Mouse (Mus musculus): ENCODE results near the gene Bcl2l11. TPM values are rescaled to one million over a fixed set of nuclear protein-coding genes. Genes with fewer than 3 reads are reported as not detected.

The Bcl2l11 gene
- polyA plus RNA-seq (2015; fragmentation: Nextera tagmentation; extraction: Ambion mirVana), result 11.8 and 12.0 TPM in 2 replicates

GRCm38 (mm10) chr2:128125635-128126470, at the start of gene Bcl2l11:
TSS of gene Bcl2l11 (plus strand) at chr2:128126038.
- H3K27ac ChIP-seq (replicated peaks), result peak within 1 kb of the TSS; percentile 64
- peak within 1 kb of the TSS; percentile 94 for H3K4me2 ChIP-seq (replicated peaks)
- peak within 1 kb of the TSS; percentile 71 for H3K4me3 ChIP-seq
- under 1% methylated on average over 64 of the region's 76 CpGs for WGBS
- H3K9ac ChIP-seq (replicated peaks), result peak within 1 kb of the TSS; percentile 58
- ATAC-seq (replicated peaks), result peak; percentile 81
- peaks cover 48% of the 10 kb centered on the region for H3K4me1 ChIP-seq
- H3K9me3 ChIP-seq, result no peaks in the 10 kb centered on the region
- H3K27me3 ChIP-seq, result peaks cover 45% of the 10 kb centered on the region
- no peaks in the 10 kb centered on the region for H3K36me3 ChIP-seq

- no peaks in the 10 kb centered on the region for H3K36me3 ChIP-seq
- no peaks in the 10 kb centered on the region for H3K9me3 ChIP-seq
- WGBS, result 83% methylated on average over 4 of the region's 4 CpGs
- ATAC-seq (replicated peaks), result no peak
- H3K9ac ChIP-seq (replicated peaks), result no peak overlapping the region
- no peaks in the 10 kb centered on the region; the same call in 1 of the 2 replicates for H3K4me1 ChIP-seq
- H3K27ac ChIP-seq (replicated peaks), result no peak overlapping the region
- H3K27me3 ChIP-seq, result no peaks in the 10 kb centered on the region
- H3K4me3 ChIP-seq, result no peak overlapping the region
- H3K4me2 ChIP-seq (replicated peaks), result no peak overlapping the region
These were observed 48.9 kb upstream of the Bcl2l11 start for GRCm38 (mm10) chr2:128076936-128077335.

GRCm38 (mm10) chr2:128078859-128079258, 47.0 kb upstream of the Bcl2l11 start:
- no peaks in the 10 kb centered on the region for H3K27me3 ChIP-seq
- no peaks in the 10 kb centered on the region for H3K9me3 ChIP-seq
- H3K36me3 ChIP-seq, result no peaks in the 10 kb centered on the region
- peak; percentile 60 for ATAC-seq (replicated peaks)
- H3K4me3 ChIP-seq, result no peak overlapping the region
- no peak overlapping the region for H3K27ac ChIP-seq (replicated peaks)
- H3K9ac ChIP-seq (replicated peaks), result no peak overlapping the region
- H3K4me2 ChIP-seq (replicated peaks), result 0 out of 2 replicates have a peak overlapping the region, but pooled peaks have one; percentile 6
- no peaks in the 10 kb centered on the region; the same call in 1 of the 2 replicates for H3K4me1 ChIP-seq
- 47% methylated on average over 5 of the region's 5 CpGs for WGBS

DNA sequence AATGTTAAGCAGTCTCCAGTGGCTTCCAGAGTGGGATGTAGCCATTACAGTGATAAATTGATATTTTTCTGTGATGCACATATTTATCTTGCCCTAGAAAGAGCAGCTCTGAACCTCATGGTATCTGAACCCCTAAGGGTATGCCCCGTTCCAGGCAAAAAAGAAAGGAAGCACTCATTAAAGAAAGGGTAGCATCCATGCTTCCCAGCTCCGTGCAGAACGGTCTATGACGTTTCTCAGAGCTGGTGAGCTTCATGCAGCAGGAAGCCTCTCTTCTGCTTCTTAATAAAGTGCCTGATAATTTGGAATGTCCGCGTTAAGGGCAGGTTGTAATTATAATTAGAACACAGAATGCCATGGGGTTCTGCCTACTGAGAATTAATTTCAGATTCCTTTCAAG, 46.5 kb upstream of the Bcl2l11 start:
- Histone ChIP-seq H3K27me3 (no peaks in the 10 kb centered on the region), H3K27ac (replicated peaks) (no peak overlapping the region), H3K9ac (replicated peaks) (no peak overlapping the region), H3K4me1 (no peaks in the 10 kb centered on the region; the same call in 1 of the 2 replicates), H3K4me3 (no peak overlapping the region), H3K9me3 (no peaks in the 10 kb centered on the region), H3K36me3 (no peaks in the 10 kb centered on the region), H3K4me2 (replicated peaks) (0 out of 2 replicates have a peak overlapping the region, but pooled peaks have one; percentile 6)
- no peak for ATAC-seq (replicated peaks)
- 28% methylated on average over 6 of the region's 6 CpGs for WGBS

DNA sequence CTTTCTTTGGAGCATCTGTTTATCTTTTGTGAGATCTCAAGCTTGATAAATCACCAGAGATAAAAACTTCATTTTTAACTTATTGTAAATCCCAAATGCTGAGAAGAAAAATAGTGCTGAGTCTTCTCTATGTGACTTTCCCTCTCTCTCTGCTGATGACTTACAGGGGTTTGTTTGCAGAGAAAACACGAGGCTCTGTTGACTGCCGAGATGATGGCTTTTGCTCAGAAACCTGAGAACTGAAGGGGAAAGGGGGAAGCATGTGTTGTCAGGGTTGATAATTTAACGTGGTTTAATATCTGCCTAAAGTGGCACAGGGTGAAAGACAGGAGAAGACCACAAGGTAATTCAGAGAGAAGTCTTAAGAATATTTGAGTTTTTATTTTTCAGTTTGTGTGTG, 42.0 kb upstream of the Bcl2l11 start:
- Histone ChIP-seq H3K36me3 (no peaks in the 10 kb centered on the region), H3K4me2 (replicated peaks) (no peak overlapping the region), H3K9me3 (no peaks in the 10 kb centered on the region), H3K4me3 (no peak overlapping the region), H3K27ac (replicated peaks) (no peak overlapping the region), H3K9ac (replicated peaks) (no peak overlapping the region), H3K27me3 (no peaks in the 10 kb centered on the region), H3K4me1 (no peaks in the 10 kb centered on the region; the same call in 1 of the 2 replicates)
- no peak for ATAC-seq (replicated peaks)
- WGBS, result 63% methylated on average over 3 of the region's 3 CpGs

- no peaks in the 10 kb centered on the region for H3K4me1 ChIP-seq
- no peak overlapping the region for H3K4me3 ChIP-seq
- H3K9me3 ChIP-seq, result no peaks in the 10 kb centered on the region
- ATAC-seq (replicated peaks), result no peak
- H3K36me3 ChIP-seq, result no peaks in the 10 kb centered on the region
- no peak overlapping the region for H3K4me2 ChIP-seq (replicated peaks)
- 90% methylated on average over 5 of the region's 5 CpGs for WGBS
- H3K9ac ChIP-seq (replicated peaks), result no peak overlapping the region
- H3K27ac ChIP-seq (replicated peaks), result no peak overlapping the region
- no peaks in the 10 kb centered on the region for H3K27me3 ChIP-seq
These were observed 41.2 kb upstream of the Bcl2l11 start for GRCm38 (mm10) chr2:128084607-128085006.

- WGBS, result 100% methylated on average over 1 of the region's 1 CpGs
- ATAC-seq (replicated peaks), result no peak
- H3K4me1 ChIP-seq, result no peaks in the 10 kb centered on the region
- no peak overlapping the region for H3K27ac ChIP-seq (replicated peaks)
- H3K36me3 ChIP-seq, result no peaks in the 10 kb centered on the region
- H3K4me3 ChIP-seq, result no peak overlapping the region
- H3K9ac ChIP-seq (replicated peaks), result no peak overlapping the region
- no peak overlapping the region for H3K4me2 ChIP-seq (replicated peaks)
- H3K9me3 ChIP-seq, result no peaks in the 10 kb centered on the region
- H3K27me3 ChIP-seq, result no peaks in the 10 kb centered on the region
These were observed 40.4 kb upstream of the Bcl2l11 start for GRCm38 (mm10) chr2:128085481-128085880.

GRCm38 (mm10) chr2:128086301-128086886, 39.4 kb upstream of the Bcl2l11 start:
- no peaks in the 10 kb centered on the region for H3K4me1 ChIP-seq
- no peaks in the 10 kb centered on the region for H3K36me3 ChIP-seq
- H3K4me2 ChIP-seq (replicated peaks), result no peak overlapping the region
- no peaks in the 10 kb centered on the region for H3K9me3 ChIP-seq
- ATAC-seq (replicated peaks), result no peak
- H3K27me3 ChIP-seq, result no peaks in the 10 kb centered on the region
- 65% methylated on average over 14 of the region's 14 CpGs for WGBS
- H3K27ac ChIP-seq (replicated peaks), result no peak overlapping the region
- H3K4me3 ChIP-seq, result no peak overlapping the region
- H3K9ac ChIP-seq (replicated peaks), result no peak overlapping the region

- Histone ChIP-seq H3K27ac (replicated peaks) (no peak overlapping the region), H3K36me3 (no peaks in the 10 kb centered on the region), H3K4me2 (replicated peaks) (no peak overlapping the region), H3K4me1 (0 out of 2 replicates have a peak, but pooled peaks cover 3% of the 10 kb centered on the region), H3K4me3 (no peak overlapping the region), H3K9me3 (no peaks in the 10 kb centered on the region), H3K27me3 (no peaks in the 10 kb centered on the region), H3K9ac (replicated peaks) (no peak overlapping the region)
- 91% methylated on average over 7 of the region's 7 CpGs for WGBS
- ATAC-seq (replicated peaks), result no peak
These were observed 38.8 kb upstream of the Bcl2l11 start for GRCm38 (mm10) chr2:128086996-128087526.

DNA sequence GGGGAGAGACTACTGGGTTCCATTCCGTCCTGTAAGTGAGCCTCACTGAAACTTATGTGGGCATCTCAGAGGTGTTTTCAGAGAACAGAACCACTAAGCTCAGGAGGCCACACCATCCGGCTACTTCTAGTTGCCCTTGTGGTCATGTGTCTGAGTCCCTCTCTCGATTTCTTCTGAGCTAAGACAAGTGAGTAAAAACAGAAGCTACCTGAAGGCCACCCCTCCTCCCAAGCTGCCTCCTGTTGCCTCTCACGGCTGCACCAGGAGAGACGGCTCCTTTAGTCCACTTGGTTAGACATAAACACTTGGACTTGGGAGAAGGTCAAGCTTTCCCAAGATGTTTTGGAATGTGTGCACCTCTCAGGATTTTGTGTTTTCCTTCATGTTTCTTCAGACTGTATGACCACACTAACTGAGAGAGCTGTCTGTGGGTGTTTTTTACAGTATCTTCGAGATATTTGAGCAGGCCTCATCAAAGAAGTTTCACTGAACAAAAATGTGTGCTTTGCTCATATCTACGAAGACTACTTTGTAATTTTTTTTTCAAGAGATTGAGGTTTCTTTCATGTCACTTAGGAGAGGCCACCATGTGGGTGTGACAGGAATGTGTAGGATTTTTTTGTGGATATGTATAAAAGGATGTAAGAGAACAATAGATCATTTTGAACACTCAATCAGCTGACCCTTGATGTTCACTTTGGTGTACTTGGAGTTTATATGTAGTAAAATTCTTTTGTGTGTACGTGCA, 37.9 kb upstream of the Bcl2l11 start:
- no peak overlapping the region for H3K4me2 ChIP-seq (replicated peaks)
- no peak overlapping the region for H3K9ac ChIP-seq (replicated peaks)
- H3K36me3 ChIP-seq, result no peaks in the 10 kb centered on the region
- 0 out of 2 replicates have a peak, but pooled peaks cover 4% of the 10 kb centered on the region for H3K4me1 ChIP-seq
- H3K4me3 ChIP-seq, result no peak overlapping the region
- H3K27me3 ChIP-seq, result no peaks in the 10 kb centered on the region
- no peak overlapping the region for H3K27ac ChIP-seq (replicated peaks)
- no peaks in the 10 kb centered on the region for H3K9me3 ChIP-seq
- WGBS, result 89% methylated on average over 8 of the region's 8 CpGs
- no peak for ATAC-seq (replicated peaks)

- Histone ChIP-seq H3K4me1 (0 out of 2 replicates have a peak, but pooled peaks cover 4% of the 10 kb centered on the region), H3K27ac (replicated peaks) (no peak overlapping the region), H3K9ac (replicated peaks) (no peak overlapping the region), H3K27me3 (no peaks in the 10 kb centered on the region), H3K36me3 (no peaks in the 10 kb centered on the region), H3K4me2 (replicated peaks) (no peak overlapping the region), H3K4me3 (no peak overlapping the region), H3K9me3 (no peaks in the 10 kb centered on the region)
- WGBS, result 96% methylated on average over 6 of the region's 6 CpGs
- no peak for ATAC-seq (replicated peaks)
These were observed 35.5 kb upstream of the Bcl2l11 start for GRCm38 (mm10) chr2:128090283-128090885.
